Mouse (Mus musculus): Measurements from ENCODE around the gene Taf6l. TPM values are rescaled to one million over a fixed set of nuclear protein-coding genes. Genes with fewer than 3 reads are reported as not detected.

Taf6l gene
- polyA plus RNA-seq, 1 experiment from 2014 or later: 30.5 TPM

DNA sequence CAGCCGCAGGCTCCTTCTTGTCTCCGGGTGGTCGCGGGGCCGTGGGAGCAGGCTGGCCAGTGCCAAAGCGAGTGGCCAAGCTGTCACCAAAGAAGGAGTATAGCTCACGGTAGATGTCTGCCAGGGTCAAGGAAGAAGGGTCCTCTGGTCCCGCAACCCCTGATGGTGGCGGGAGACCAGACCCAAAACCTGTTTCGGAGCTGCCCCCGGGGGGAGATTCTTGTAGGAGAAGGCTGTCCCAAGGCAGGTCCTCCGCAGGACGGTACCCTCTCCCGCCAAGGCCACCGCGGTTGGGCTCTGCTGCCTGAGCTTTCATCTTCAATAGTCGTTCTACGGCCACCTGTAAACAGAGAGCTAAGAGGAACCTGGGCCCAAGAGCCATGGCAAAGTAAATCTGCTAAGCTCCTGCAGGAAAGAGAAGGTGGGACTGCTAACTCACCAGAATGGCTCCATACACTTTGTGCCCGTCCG is 11.2 kb downstream of the Taf6l start:
- Histone ChIP-seq H3K36me3 (peaks cover 34% of the 10 kb centered on the region), H3K4me3 (replicated peaks) (peak overlapping the region; percentile 70), H3K9me3 (no peaks in the 10 kb centered on the region), H3K27ac (peak overlapping the region; percentile 99), H3K27me3 (no peaks in the 10 kb centered on the region), H3K4me2 (replicated peaks) (peak overlapping the region; percentile 100), H3K9ac (replicated peaks) (peak overlapping the region; percentile 95), H3K4me1 (replicated peaks) (peaks cover 42% of the 10 kb centered on the region)
- WGBS: 5% methylated on average over 20 of the region's 20 CpGs
- ATAC-seq: no peak

- peak within 1 kb of the TSS; percentile 99 for H3K27ac ChIP-seq
- peak; percentile 94 for ATAC-seq
- H3K4me3 ChIP-seq (replicated peaks): peak within 1 kb of the TSS; percentile 70
- no peaks in the 10 kb centered on the region for H3K27me3 ChIP-seq
- WGBS: under 1% methylated on average over 68 of the region's 68 CpGs
- H3K9ac ChIP-seq (replicated peaks): peak within 1 kb of the TSS; percentile 95
- H3K36me3 ChIP-seq: peaks cover 37% of the 10 kb centered on the region
- H3K9me3 ChIP-seq: no peaks in the 10 kb centered on the region
- peaks cover 42% of the 10 kb centered on the region for H3K4me1 ChIP-seq (replicated peaks)
- H3K4me2 ChIP-seq (replicated peaks): peak within 1 kb of the TSS; percentile 100
Measured at GRCm38 (mm10) chr19:8774086-8774835, 12.0 kb downstream of the Taf6l start, which contains the start of gene Tmem179b. Gene Tmem179b, minus strand, starts transcription at chr19:8774467.

DNA sequence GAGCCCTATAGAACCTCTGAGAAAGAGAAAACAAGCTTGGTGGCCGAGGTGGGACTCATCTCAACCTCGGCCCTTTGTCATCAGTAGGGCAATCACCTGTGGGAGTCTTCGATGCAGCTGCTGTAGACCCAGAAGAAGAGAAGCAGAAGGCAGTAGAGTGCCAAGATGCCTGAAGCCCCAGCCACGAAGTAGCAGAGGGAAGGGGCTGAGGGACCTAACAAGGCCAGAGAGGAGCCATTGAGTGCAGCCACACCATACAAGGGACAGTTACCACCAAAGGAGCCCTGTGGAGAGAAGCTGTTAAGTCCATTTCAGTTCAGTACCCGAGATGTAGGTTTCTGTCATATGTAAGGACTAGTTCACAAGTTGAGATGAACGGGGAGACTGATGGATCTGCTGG is 12.8 kb downstream of the Taf6l start:
- no peaks in the 10 kb centered on the region for H3K27me3 ChIP-seq
- H3K27ac ChIP-seq: peak overlapping the region; percentile 99; the same call in 1 of the 2 replicates
- H3K4me2 ChIP-seq (replicated peaks): peak overlapping the region; percentile 100
- H3K9ac ChIP-seq (replicated peaks): peak overlapping the region; percentile 95; the same call in 1 of the 2 replicates
- peaks cover 40% of the 10 kb centered on the region for H3K36me3 ChIP-seq
- peaks cover 42% of the 10 kb centered on the region for H3K4me1 ChIP-seq (replicated peaks)
- peak overlapping the region; percentile 70 for H3K4me3 ChIP-seq (replicated peaks)
- H3K9me3 ChIP-seq: no peaks in the 10 kb centered on the region
- 55% methylated on average over 6 of the region's 6 CpGs for whole genome bisulfite sequencing
- ATAC-seq: no peak

- peaks cover 42% of the 10 kb centered on the region for H3K4me1 ChIP-seq (replicated peaks)
- no peak for ATAC-seq
- 0 out of 2 replicates have a peak overlapping the region, but pooled peaks have one; percentile 5 for H3K27ac ChIP-seq
- H3K36me3 ChIP-seq: peaks cover 40% of the 10 kb centered on the region
- peak overlapping the region; percentile 100 for H3K4me2 ChIP-seq (replicated peaks)
- no peak overlapping the region for H3K9ac ChIP-seq (replicated peaks)
- WGBS: 89% methylated on average over 5 of the region's 5 CpGs
- no peaks in the 10 kb centered on the region for H3K27me3 ChIP-seq
- H3K9me3 ChIP-seq: no peaks in the 10 kb centered on the region
- H3K4me3 ChIP-seq (replicated peaks): peak overlapping the region; percentile 70
Measured at GRCm38 (mm10) chr19:8772996-8773395, 13.2 kb downstream of the Taf6l start.

- H3K36me3 ChIP-seq: peaks cover 61% of the 10 kb centered on the region
- peak; percentile 73 for ATAC-seq
- H3K4me3 ChIP-seq (replicated peaks): peak within 1 kb of the TSS; percentile 82
Measured at GRCm38 (mm10) chr19:8770567-8771270, 15.5 kb downstream of the Taf6l start, which contains the start of gene Tmem223. Gene Tmem223, plus strand, starts transcription at chr19:8770996.

GRCm38 (mm10) chr19:8765562-8765961 is 20.7 kb downstream of the Taf6l start:
- Histone ChIP-seq H3K36me3 (peaks cover 86% of the 10 kb centered on the region), H3K4me2 (replicated peaks) (no peak overlapping the region), H3K27me3 (no peaks in the 10 kb centered on the region), H3K4me3 (replicated peaks) (no peak overlapping the region), H3K4me1 (replicated peaks) (peaks cover 5% of the 10 kb centered on the region), H3K9ac (replicated peaks) (no peak overlapping the region), H3K27ac (no peak overlapping the region), H3K9me3 (no peaks in the 10 kb centered on the region)
- no peak for ATAC-seq
- 99% methylated on average over 9 of the region's 9 CpGs for WGBS

More at GRCm38 (mm10) chr19:8770567-8771270, 15.5 kb downstream of the Taf6l start, which contains the start of gene Tmem223:
- WGBS: 21% methylated on average over 29 of the region's 29 CpGs
- Histone ChIP-seq H3K9ac (replicated peaks) (peak within 1 kb of the TSS; percentile 96), H3K4me1 (replicated peaks) (peaks cover 41% of the 10 kb centered on the region), H3K9me3 (no peaks in the 10 kb centered on the region), H3K27ac (peak within 1 kb of the TSS; percentile 91), H3K27me3 (no peaks in the 10 kb centered on the region), H3K4me2 (replicated peaks) (peak within 1 kb of the TSS; percentile 100)

DNA sequence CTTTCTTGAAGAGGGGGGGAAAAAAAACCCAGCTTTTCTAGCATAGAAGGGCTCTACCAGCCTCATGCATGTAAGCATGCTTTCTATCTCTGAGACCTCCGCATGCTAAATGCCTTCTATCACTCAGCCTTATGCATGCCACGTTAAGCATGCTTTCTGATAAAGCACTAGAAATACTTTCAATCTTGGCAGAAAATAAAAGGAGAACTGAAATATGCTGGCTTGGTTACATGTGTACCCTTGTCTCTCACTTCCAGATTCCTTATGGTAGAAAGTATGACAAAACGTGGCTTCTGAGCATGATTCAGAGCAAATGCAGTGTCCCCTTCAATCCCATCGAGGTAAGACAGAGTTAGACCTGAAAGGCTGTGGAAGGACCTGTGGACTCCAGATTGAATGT is 22.9 kb downstream of the Taf6l start:
- H3K4me1 ChIP-seq (replicated peaks): peaks cover 8% of the 10 kb centered on the region
- H3K9me3 ChIP-seq: no peaks in the 10 kb centered on the region
- ATAC-seq: no peak
- H3K4me2 ChIP-seq (replicated peaks): no peak overlapping the region
- H3K27me3 ChIP-seq: no peaks in the 10 kb centered on the region
- 98% methylated on average over 4 of the region's 4 CpGs for WGBS
- no peak overlapping the region for H3K9ac ChIP-seq (replicated peaks)
- H3K4me3 ChIP-seq (replicated peaks): no peak overlapping the region
- H3K36me3 ChIP-seq: peaks cover 63% of the 10 kb centered on the region
- H3K27ac ChIP-seq: no peak overlapping the region

DNA sequence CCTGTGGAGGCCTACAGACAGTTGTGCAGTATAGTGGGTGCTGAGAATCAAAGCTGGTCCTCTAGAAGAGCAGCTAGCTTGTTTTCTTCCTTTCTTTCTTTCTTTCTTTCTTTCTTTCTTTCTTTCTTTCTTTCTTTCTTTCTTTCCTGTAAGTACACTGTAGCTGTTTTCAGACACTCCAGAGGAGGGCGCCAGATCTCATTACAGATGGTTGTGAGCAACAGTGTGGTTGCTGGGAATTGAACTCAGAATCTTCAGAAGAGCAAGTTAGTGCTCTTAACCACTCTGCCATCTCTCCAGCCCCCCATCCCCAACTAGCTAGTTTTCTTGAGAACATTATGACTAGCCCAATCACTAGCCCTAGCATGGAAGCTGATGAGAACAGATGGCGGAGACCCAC is 25.5 kb downstream of the Taf6l start:
- 95% methylated on average over 2 of the region's 2 CpGs for WGBS
- ATAC-seq: no peak
- H3K27me3 ChIP-seq: no peaks in the 10 kb centered on the region
- no peak overlapping the region for H3K9ac ChIP-seq (replicated peaks)
- H3K4me2 ChIP-seq (replicated peaks): no peak overlapping the region
- no peaks in the 10 kb centered on the region for H3K9me3 ChIP-seq
- H3K4me1 ChIP-seq (replicated peaks): peaks cover 21% of the 10 kb centered on the region
- H3K27ac ChIP-seq: no peak overlapping the region
- no peak overlapping the region for H3K4me3 ChIP-seq (replicated peaks)
- peaks cover 38% of the 10 kb centered on the region for H3K36me3 ChIP-seq

- Histone ChIP-seq H3K9ac (replicated peaks) (no peak overlapping the region), H3K27me3 (no peaks in the 10 kb centered on the region), H3K9me3 (no peaks in the 10 kb centered on the region), H3K4me2 (replicated peaks) (peak overlapping the region; percentile 75; the same call in 1 of the 2 replicates), H3K4me1 (replicated peaks) (peaks cover 24% of the 10 kb centered on the region), H3K4me3 (replicated peaks) (0 out of 2 replicates have a peak overlapping the region, but pooled peaks have one; percentile 80), H3K27ac (no peak overlapping the region), H3K36me3 (peaks cover 33% of the 10 kb centered on the region)
- ATAC-seq: no peak
- 94% methylated on average over 2 of the region's 2 CpGs for WGBS
Measured at GRCm38 (mm10) chr19:8758899-8759298, 27.3 kb downstream of the Taf6l start.

- 7% methylated on average over 14 of the region's 14 CpGs for WGBS
- Histone ChIP-seq H3K27ac (peak overlapping the region; percentile 87), H3K9me3 (no peaks in the 10 kb centered on the region), H3K4me3 (replicated peaks) (peak overlapping the region; percentile 80), H3K4me2 (replicated peaks) (peak overlapping the region; percentile 75), H3K36me3 (peaks cover 31% of the 10 kb centered on the region), H3K27me3 (no peaks in the 10 kb centered on the region), H3K9ac (replicated peaks) (peak overlapping the region; percentile 90), H3K4me1 (replicated peaks) (peaks cover 24% of the 10 kb centered on the region)
- ATAC-seq: no peak
Measured at GRCm38 (mm10) chr19:8757471-8757998, 28.7 kb downstream of the Taf6l start.

- H3K27me3 ChIP-seq: no peaks in the 10 kb centered on the region
- H3K4me1 ChIP-seq (replicated peaks): peaks cover 24% of the 10 kb centered on the region
- H3K36me3 ChIP-seq: peaks cover 33% of the 10 kb centered on the region
- WGBS: under 1% methylated on average over 75 of the region's 75 CpGs
- peak within 1 kb of the TSS; percentile 75 for H3K4me2 ChIP-seq (replicated peaks)
- H3K27ac ChIP-seq: peak within 1 kb of the TSS; percentile 87
- H3K9me3 ChIP-seq: no peaks in the 10 kb centered on the region
- H3K9ac ChIP-seq (replicated peaks): peak within 1 kb of the TSS; percentile 90
- ATAC-seq: peak; percentile 94
- H3K4me3 ChIP-seq (replicated peaks): peak within 1 kb of the TSS; percentile 80
Measured at GRCm38 (mm10) chr19:8756635-8757387, 29.4 kb downstream of the Taf6l start, which contains the start of gene Nxf1. Gene Nxf1, plus strand, starts transcription at chr19:8757073.

All from midbrain, embryonic 13.5 days (tissue).